Mouse (Mus musculus) urinary bladder, postnatal 25 days (tissue): ENCODE results near the gene Tiam1.
"Not testable (repeated sequence)": the region's sequence is repeated elsewhere in the genome, so short reads cannot be mapped to it uniquely, and the experiment has no call there.

Experiments
- DNase-seq: peaks from one replicate; pipeline ENCODE4 v3.0.0; 2022; ENCODE audit warnings: low spot score

Gene Tiam1

GRCm38 (mm10) chr16:90104714-90105459 lies 38.7 kb downstream of the Tiam1 start:
- DNase-seq, result no peak

GRCm38 (mm10) chr16:90103726-90104125 lies 39.8 kb downstream of the Tiam1 start:
- no peak for DNase-seq

- no peak for DNase-seq
These were observed 41.0 kb downstream of the Tiam1 start for GRCm38 (mm10) chr16:90102596-90102995.

GRCm38 (mm10) chr16:90098191-90098605 lies 45.4 kb downstream of the Tiam1 start:
- DNase-seq, result no peak

- DNase-seq, result no peak
These were observed 45.8 kb downstream of the Tiam1 start for GRCm38 (mm10) chr16:90097769-90098168.

GRCm38 (mm10) chr16:90096011-90096410 lies 47.6 kb downstream of the Tiam1 start:
- no peak for DNase-seq

- DNase-seq, result no peak
These were observed 50.6 kb downstream of the Tiam1 start for GRCm38 (mm10) chr16:90093015-90093414.

GRCm38 (mm10) chr16:90091906-90092305 lies 51.7 kb downstream of the Tiam1 start:
- no peak for DNase-seq

- DNase-seq, result no peak
These were observed 52.4 kb downstream of the Tiam1 start for GRCm38 (mm10) chr16:90091112-90091720.

GRCm38 (mm10) chr16:90090368-90090767 lies 53.2 kb downstream of the Tiam1 start:
- no peak for DNase-seq

GRCm38 (mm10) chr16:90087256-90087655 lies 56.3 kb downstream of the Tiam1 start:
- DNase-seq, result no peak

GRCm38 (mm10) chr16:90086111-90086510 lies 57.5 kb downstream of the Tiam1 start:
- no peak for DNase-seq

GRCm38 (mm10) chr16:90085580-90085979 lies 58.0 kb downstream of the Tiam1 start:
- DNase-seq, result no peak

GRCm38 (mm10) chr16:90081125-90081524 lies 62.4 kb downstream of the Tiam1 start:
- no peak for DNase-seq

- DNase-seq, result no peak
These were observed 64.7 kb downstream of the Tiam1 start for GRCm38 (mm10) chr16:90078806-90079381.

- peak; percentile 11 for DNase-seq
These were observed 70.1 kb downstream of the Tiam1 start for GRCm38 (mm10) chr16:90073510-90073909.

GRCm38 (mm10) chr16:90072651-90073050 lies 70.9 kb downstream of the Tiam1 start:
- no peak for DNase-seq

GRCm38 (mm10) chr16:90071125-90071524 lies 72.4 kb downstream of the Tiam1 start:
- not testable (repeated sequence) for DNase-seq

- no peak for DNase-seq
These were observed 73.5 kb downstream of the Tiam1 start for GRCm38 (mm10) chr16:90070104-90070503.

- no peak for DNase-seq
These were observed 74.4 kb downstream of the Tiam1 start for GRCm38 (mm10) chr16:90069197-90069596.

GRCm38 (mm10) chr16:90052905-90053519 lies 90.6 kb downstream of the Tiam1 start:
- DNase-seq, result no peak

GRCm38 (mm10) chr16:90052409-90052808 lies 91.2 kb downstream of the Tiam1 start:
- DNase-seq, result no peak

- DNase-seq, result no peak
These were observed 92.5 kb downstream of the Tiam1 start for GRCm38 (mm10) chr16:90051051-90051450.
